Mouse (Mus musculus) intestine, embryonic 14.5 days (tissue): Measurements from ENCODE around the gene Wbp1l. TPM values are rescaled to one million over a fixed set of nuclear protein-coding genes. Genes with fewer than 3 reads are reported as not detected.

Source experiments
- ATAC-seq: fragments of 200-750 bp; cut with Nextera tagmentation; replicated peaks from 2 replicates; pipeline ENCODE4 v1.8.0; 2017; ENCODE audit warnings: low read depth, moderate number of reproducible peaks, moderate TSS enrichment, moderate library complexity; ENCODE audit not compliant: low FRiP score, low TSS enrichment
- DNase-seq: peaks from one replicate; pipeline ENCODE4 v3.0.0-alpha.2; 2018; ENCODE audit warnings: low spot score
- H3K27ac ChIP-seq: fragments of 300-500 bp; sonication (generic); 2 replicates; pipeline ENCODE4 v1.5.1; 2014; ENCODE audit warnings: low read depth, mild to moderate bottlenecking, control low read depth
- H3K27me3 ChIP-seq: fragments of 300-500 bp; sonication (generic); replicated peaks from 2 replicates; pipeline ENCODE4 v1.6.1; 2014; ENCODE audit warnings: low read length, control low read depth; ENCODE audit not compliant: control insufficient read depth, insufficient read depth
- H3K36me3 ChIP-seq: fragments of 300-500 bp; sonication (generic); 2 replicates; pipeline ENCODE4 v1.6.1; 2014; ENCODE audit warnings: low read length, control low read depth; ENCODE audit not compliant: control insufficient read depth, insufficient read depth
- H3K4me1 ChIP-seq: fragments of 300-500 bp; sonication (generic); replicated peaks from 2 replicates; pipeline ENCODE4 v1.6.1; 2014; ENCODE audit warnings: low read length, control low read depth, mixed read lengths; ENCODE audit not compliant: control insufficient read depth, insufficient read depth
- H3K4me2 ChIP-seq: fragments of 300-500 bp; sonication (generic); 2 replicates; pipeline ENCODE4 v1.6.1; 2014; ENCODE audit warnings: low read length
- H3K4me3 ChIP-seq: fragments of 300-500 bp; sonication (generic); 2 replicates; pipeline ENCODE4 v1.5.1; 2014; ENCODE audit warnings: low read depth, low read length, control low read depth, mixed read lengths
- H3K9ac ChIP-seq: fragments of 300-500 bp; sonication (generic); 2 replicates; pipeline ENCODE4 v1.6.1; 2014; ENCODE audit warnings: mild to moderate bottlenecking, low read length
- H3K9me3 ChIP-seq: fragments of 300-500 bp; sonication (generic); 2 replicates; pipeline ENCODE4 v1.6.1; 2016; ENCODE audit warnings: low read length, control low read depth; ENCODE audit not compliant: control insufficient read depth
- WGBS: fragments of 180-500 bp; shearing (Covaris S2); extraction: QIAGEN DNeasy Blood & Tissue Kit; methylation state at CpG from one replicate; pipeline ENCODE4 v1.1.7; 2014; 5-methylcytosine and 5-hydroxymethylcytosine counted together
- polyA plus RNA-seq: library from polyadenylated mRNA; unstranded; fragments of >200 nt; fragmentation: Nextera tagmentation; extraction: Ambion mirVana; gene quantifications from 2 replicates; pipeline ENCODE4 v1.2.1, GENCODE M21; 2014

Wbp1l gene
- polyA plus RNA-seq, 1 experiment from 2014 or later = 40.2 TPM

GRCm38 (mm10) chr19:46644343-46644792 is 45.5 kb downstream of the Wbp1l start:
- Histone ChIP-seq H3K36me3 (peaks cover 34% of the 10 kb centered on the region), H3K4me3 (no peak overlapping the region), H3K9me3 (no peaks in the 10 kb centered on the region), H3K4me1 (peaks cover 33% of the 10 kb centered on the region), H3K27me3 (no peaks in the 10 kb centered on the region), H3K9ac (no peak overlapping the region), H3K4me2 (no peak overlapping the region), H3K27ac (no peak overlapping the region)
- ATAC-seq (no peak), DNase-seq (no peak)
- 83% methylated on average over 10 of the region's 10 CpGs for WGBS

- no peaks in the 10 kb centered on the region for H3K9me3 ChIP-seq
- DNase-seq (no peak), ATAC-seq (no peak)
- H3K27me3 ChIP-seq = no peaks in the 10 kb centered on the region
- WGBS = 51% methylated on average over 12 of the region's 12 CpGs
- H3K27ac ChIP-seq = no peak overlapping the region
- H3K4me2 ChIP-seq = no peak overlapping the region
- H3K4me1 ChIP-seq = peaks cover 33% of the 10 kb centered on the region
- no peak overlapping the region for H3K4me3 ChIP-seq
- H3K9ac ChIP-seq = no peak overlapping the region
- peaks cover 34% of the 10 kb centered on the region for H3K36me3 ChIP-seq
These were observed 46.1 kb downstream of the Wbp1l start for GRCm38 (mm10) chr19:46644793-46645602.

GRCm38 (mm10) chr19:46646041-46646481 is 47.2 kb downstream of the Wbp1l start:
- no peak overlapping the region for H3K4me2 ChIP-seq
- H3K27ac ChIP-seq = no peak overlapping the region
- H3K9ac ChIP-seq = no peak overlapping the region
- H3K4me3 ChIP-seq = no peak overlapping the region
- H3K9me3 ChIP-seq = no peaks in the 10 kb centered on the region
- no peaks in the 10 kb centered on the region for H3K27me3 ChIP-seq
- peaks cover 29% of the 10 kb centered on the region for H3K4me1 ChIP-seq
- H3K36me3 ChIP-seq = peaks cover 34% of the 10 kb centered on the region
- no peak for ATAC-seq
- no peak for DNase-seq
- WGBS = 87% methylated on average over 12 of the region's 12 CpGs

- no peaks in the 10 kb centered on the region for H3K9me3 ChIP-seq
- H3K27me3 ChIP-seq = no peaks in the 10 kb centered on the region
- no peak overlapping the region for H3K9ac ChIP-seq
- ATAC-seq (no peak), DNase-seq (no peak)
- no peak overlapping the region for H3K27ac ChIP-seq
- peaks cover 17% of the 10 kb centered on the region for H3K4me1 ChIP-seq
- WGBS = 79% methylated on average over 3 of the region's 3 CpGs
- H3K4me3 ChIP-seq = no peak overlapping the region
- H3K4me2 ChIP-seq = no peak overlapping the region
- peaks cover 39% of the 10 kb centered on the region for H3K36me3 ChIP-seq
These were observed 48.4 kb downstream of the Wbp1l start for GRCm38 (mm10) chr19:46647254-46647653.

GRCm38 (mm10) chr19:46647850-46648249 is 49.0 kb downstream of the Wbp1l start:
- H3K9me3 ChIP-seq = no peaks in the 10 kb centered on the region
- no peaks in the 10 kb centered on the region for H3K27me3 ChIP-seq
- DNase-seq (no peak), ATAC-seq (no peak)
- peaks cover 43% of the 10 kb centered on the region for H3K36me3 ChIP-seq
- H3K27ac ChIP-seq = no peak overlapping the region
- peaks cover 11% of the 10 kb centered on the region for H3K4me1 ChIP-seq
- H3K4me2 ChIP-seq = no peak overlapping the region
- H3K9ac ChIP-seq = no peak overlapping the region
- WGBS = 86% methylated on average over 8 of the region's 8 CpGs
- H3K4me3 ChIP-seq = no peak overlapping the region

- Histone ChIP-seq H3K9ac (no peak overlapping the region), H3K4me1 (peaks cover 6% of the 10 kb centered on the region), H3K4me3 (no peak overlapping the region), H3K9me3 (no peaks in the 10 kb centered on the region), H3K4me2 (no peak overlapping the region), H3K27me3 (no peaks in the 10 kb centered on the region), H3K36me3 (peaks cover 49% of the 10 kb centered on the region), H3K27ac (no peak overlapping the region)
- 94% methylated on average over 14 of the region's 14 CpGs for WGBS
- DNase-seq (no peak), ATAC-seq (no peak)
These were observed 49.7 kb downstream of the Wbp1l start for GRCm38 (mm10) chr19:46648565-46648964.

GRCm38 (mm10) chr19:46653188-46653587 is 54.3 kb downstream of the Wbp1l start:
- 83% methylated on average over 5 of the region's 5 CpGs for WGBS
- no peak overlapping the region for H3K9ac ChIP-seq
- ATAC-seq (no peak), DNase-seq (no peak)
- H3K36me3 ChIP-seq = peaks cover 56% of the 10 kb centered on the region
- no peaks in the 10 kb centered on the region for H3K9me3 ChIP-seq
- no peak overlapping the region for H3K4me3 ChIP-seq
- H3K4me2 ChIP-seq = no peak overlapping the region
- H3K27ac ChIP-seq = no peak overlapping the region
- H3K27me3 ChIP-seq = no peaks in the 10 kb centered on the region
- H3K4me1 ChIP-seq = no peaks in the 10 kb centered on the region

- Histone ChIP-seq H3K4me1 (no peaks in the 10 kb centered on the region), H3K4me2 (no peak overlapping the region), H3K27ac (no peak overlapping the region), H3K9ac (no peak overlapping the region), H3K36me3 (peaks cover 52% of the 10 kb centered on the region), H3K9me3 (no peaks in the 10 kb centered on the region), H3K27me3 (no peaks in the 10 kb centered on the region), H3K4me3 (no peak overlapping the region)
- ATAC-seq (no peak), DNase-seq (no peak)
- 95% methylated on average over 14 of the region's 14 CpGs for WGBS
These were observed 54.8 kb downstream of the Wbp1l start for GRCm38 (mm10) chr19:46653616-46654235.
